Mouse (Mus musculus) right cerebral cortex, postnatal 14 days (tissue): ENCODE measurements around the gene Klhl10.

ENCODE experiments used
- DNase-seq: peaks from one replicate; pipeline ENCODE4 v3.0.0; 2022

Klhl10 gene

GRCm38 (mm10) chr11:100465833-100466232, 24.1 kb downstream of the Klhl10 start:
- DNase-seq: no peak

- DNase-seq: no peak
Observed at GRCm38 (mm10) chr11:100471352-100472196, 29.9 kb downstream of the Klhl10 start.

- peak; percentile 85 for DNase-seq
Observed at GRCm38 (mm10) chr11:100472197-100472934, 30.6 kb downstream of the Klhl10 start, which contains the start of gene Klhl11. Klhl11 (minus strand) TSS chr11:100472741.

DNA sequence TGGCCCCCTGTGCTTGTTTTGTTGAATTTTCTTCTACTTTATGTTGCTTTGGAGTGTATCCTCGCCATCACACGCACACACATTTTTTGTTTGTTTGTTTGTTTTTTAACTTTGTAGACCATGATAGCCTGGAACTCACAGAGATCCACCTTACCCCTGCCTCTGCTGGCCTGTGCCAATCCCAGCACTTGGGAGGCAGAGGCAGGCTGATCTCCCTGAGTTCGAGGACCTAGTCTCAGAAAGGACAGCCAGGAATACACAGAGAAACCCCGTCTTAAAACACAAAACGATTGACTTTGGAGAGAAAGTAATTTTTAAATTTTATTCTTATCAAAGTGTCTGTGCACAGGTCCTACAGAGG, 31.2 kb downstream of the Klhl10 start:
- DNase-seq: no peak

GRCm38 (mm10) chr11:100476281-100476680, 34.6 kb downstream of the Klhl10 start:
- no peak for DNase-seq

GRCm38 (mm10) chr11:100479152-100479551, 37.4 kb downstream of the Klhl10 start:
- no peak for DNase-seq

GRCm38 (mm10) chr11:100484461-100484860, 42.7 kb downstream of the Klhl10 start:
- DNase-seq: no peak

- DNase-seq: no peak
Observed at GRCm38 (mm10) chr11:100485801-100486538, 44.3 kb downstream of the Klhl10 start.

GRCm38 (mm10) chr11:100490951-100491350, 49.2 kb downstream of the Klhl10 start:
- DNase-seq: no peak

DNA sequence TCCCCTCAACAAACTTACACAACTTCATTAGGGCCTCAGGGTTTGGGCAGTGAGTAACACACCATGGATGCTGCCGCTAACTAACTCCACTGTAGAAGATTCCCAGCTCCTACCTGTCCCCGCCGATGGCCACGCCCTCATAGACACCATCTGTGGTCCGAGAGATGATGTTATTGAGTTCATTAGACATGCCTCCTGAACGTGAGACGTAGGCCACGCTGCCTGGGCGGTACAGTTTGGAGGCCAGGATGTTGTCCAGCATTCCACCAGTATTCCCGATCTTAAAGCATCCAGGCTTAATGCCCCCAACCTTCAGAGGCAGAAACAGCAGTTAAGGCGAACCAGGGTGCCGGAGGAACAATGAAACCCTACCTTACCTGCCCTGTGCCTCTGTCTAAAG, 52.1 kb downstream of the Klhl10 start:
- no peak for DNase-seq

GRCm38 (mm10) chr11:100500241-100500640, 58.5 kb downstream of the Klhl10 start:
- no peak for DNase-seq

DNA sequence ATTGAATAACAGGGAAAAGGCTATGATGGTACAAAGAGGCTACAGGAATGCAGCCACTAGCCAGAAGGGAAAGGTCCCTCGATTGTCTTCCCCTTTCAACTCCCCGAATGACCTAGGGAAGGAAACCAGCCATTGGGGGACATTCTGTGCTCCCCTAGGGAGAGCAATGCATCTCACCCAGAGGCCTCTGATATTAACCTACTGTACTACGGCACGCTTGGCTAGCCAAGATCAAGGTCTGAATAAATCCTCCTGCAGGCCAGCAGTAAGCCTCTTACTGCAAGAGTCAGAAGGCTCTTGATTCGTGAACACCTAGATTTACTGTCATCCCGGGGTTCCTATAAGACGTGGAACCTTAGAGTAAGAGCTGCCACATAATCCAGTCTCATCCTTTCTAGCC, 58.9 kb downstream of the Klhl10 start:
- no peak for DNase-seq

DNA sequence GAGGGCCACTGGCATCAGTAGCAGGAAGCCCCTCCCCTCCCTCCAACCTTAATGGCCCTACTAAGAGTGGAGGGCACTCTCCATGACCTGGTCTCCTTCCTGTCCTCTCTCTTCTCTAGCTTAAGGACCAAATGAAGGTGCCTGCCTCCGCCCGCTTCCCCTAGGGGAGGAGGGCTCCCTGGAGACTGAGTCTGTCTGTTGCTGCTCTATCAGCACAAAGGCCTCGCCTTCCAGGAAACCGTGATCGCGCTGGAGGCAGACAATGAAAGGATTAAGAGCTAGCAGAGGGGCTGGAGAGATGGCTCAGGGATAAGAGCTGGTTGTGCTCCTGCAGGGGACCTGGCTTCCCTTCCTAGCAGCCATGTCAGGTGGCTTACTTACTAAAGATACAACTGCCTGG, 59.6 kb downstream of the Klhl10 start:
- DNase-seq: no peak

- DNase-seq: no peak
Observed at GRCm38 (mm10) chr11:100504990-100505660, 63.4 kb downstream of the Klhl10 start.

- DNase-seq: no peak
Observed at GRCm38 (mm10) chr11:100505997-100506396, 64.3 kb downstream of the Klhl10 start.
